ENCODE assay signal across 24 mouse cellular contexts in the genomic region with DNA sequence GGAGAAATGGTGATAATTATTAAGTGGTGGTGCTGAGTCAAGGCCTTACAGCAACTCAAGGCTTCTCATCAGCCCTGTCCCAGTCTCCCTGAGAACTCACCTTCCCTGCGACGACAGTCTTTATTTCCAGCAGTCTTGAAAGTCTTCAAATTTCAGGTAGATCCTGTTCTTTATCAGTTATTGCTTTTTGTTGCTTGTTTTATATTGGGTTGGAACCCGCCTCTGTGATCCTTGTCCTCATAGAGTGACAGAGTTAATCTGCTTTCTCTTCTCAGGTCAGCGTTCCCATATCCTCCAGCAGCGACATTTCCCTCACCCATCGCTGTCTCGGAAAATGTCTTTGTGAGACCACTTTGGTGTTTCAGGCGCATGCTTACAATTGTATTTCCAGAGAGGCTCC. TPM values are rescaled to one million over a fixed set of nuclear protein-coding genes. Genes with fewer than 3 reads are reported as not detected.
DNase-seq lines count a peak whose midpoint lies in the region; ATAC-seq and TF ChIP-seq lines count a peak whose summit lies in the region.
"Had no signal": no experiment of that assay in that cellular context is flagged by ENCODE, and none has a peak within 500 bp of the region (broad histone marks: within the 10 kb centered on the region; RNA-seq: fewer than 3 reads in every experiment).

No protein-coding gene starts in this region.

- peak overlapping the region; percentile 30; the same call in 1 of the 2 replicates for H3K4me2 ChIP-seq in intestine, embryonic 16.5 days (ENCODE audit: low read depth, low read length)
- H3K4me2 ChIP-seq in midbrain, embryonic 14.5 days (ENCODE audit: low read length), result no peak overlapping the region
- H3K4me2 ChIP-seq: embryonic facial prominence, embryonic 13.5 days; embryonic facial prominence, embryonic 15.5 days; forebrain, embryonic 12.5 days had no signal

- peak; percentile 53 for DNase-seq in heart, embryonic 10.5 days (ENCODE audit: low spot score)
- DNase-seq in heart, adult 8-10 months (ENCODE audit: low spot score), result no peak
- no peak for DNase-seq in lung, postnatal 10 days
- DNase-seq in midbrain, embryonic 14.5 days, result no peak
- DNase-seq: adrenal gland, postnatal 10 days; adrenal gland, postnatal 25 days; cerebellum, adult 11 months; cerebellum, adult 18-20 months; cerebellum, adult 8-10 months; cerebellum, adult 9-11 months; cerebellum, postnatal 14 days; cerebellum, postnatal 36 days; embryo, embryonic 11 days had no signal

- no peaks in the 10 kb centered on the region for H3K9me3 ChIP-seq in heart, embryonic 10.5 days
- no peaks in the 10 kb centered on the region for H3K9me3 ChIP-seq in intestine, embryonic 16.5 days (ENCODE audit: control insufficient read depth, low read length)
- H3K9me3 ChIP-seq in midbrain, embryonic 14.5 days (ENCODE audit: control insufficient read depth, low read length), result no peaks in the 10 kb centered on the region
- H3K9me3 ChIP-seq: embryonic facial prominence, embryonic 13.5 days; embryonic facial prominence, embryonic 15.5 days; forebrain, embryonic 10.5 days; forebrain, embryonic 12.5 days had no signal

- no peak overlapping the region for H3K27ac ChIP-seq in heart, embryonic 10.5 days
- H3K27ac ChIP-seq in intestine, embryonic 16.5 days (ENCODE audit: low read length), result peak overlapping the region; percentile 85
- H3K27ac ChIP-seq in small intestine, adult 2 months (ENCODE audit: insufficient read depth, low read depth, low read length), result peak overlapping the region; percentile 84
- H3K27ac ChIP-seq in midbrain, embryonic 14.5 days (replicated peaks; ENCODE audit: low read depth, low read length), result no peak overlapping the region
- H3K27ac ChIP-seq: embryonic facial prominence, embryonic 13.5 days; embryonic facial prominence, embryonic 15.5 days; forebrain, embryonic 10.5 days; forebrain, embryonic 12.5 days had no signal

- no peak overlapping the region for H3K9ac ChIP-seq in intestine, embryonic 16.5 days (ENCODE audit: low read depth, low read length)
- no peak overlapping the region for H3K9ac ChIP-seq in midbrain, embryonic 14.5 days (replicated peaks; ENCODE audit: low read length)
- H3K9ac ChIP-seq: embryonic facial prominence, embryonic 13.5 days; embryonic facial prominence, embryonic 15.5 days; forebrain, embryonic 12.5 days had no signal

- H3K36me3 ChIP-seq in heart, embryonic 10.5 days, result no peaks in the 10 kb centered on the region
- H3K36me3 ChIP-seq in intestine, embryonic 16.5 days (ENCODE audit: control insufficient read depth, insufficient read depth, low read length), result no peaks in the 10 kb centered on the region
- no peaks in the 10 kb centered on the region for H3K36me3 ChIP-seq in small intestine, adult 2 months (ENCODE audit: control insufficient read depth, insufficient read depth, low read length)
- H3K36me3 ChIP-seq in midbrain, embryonic 14.5 days (ENCODE audit: control insufficient read depth, insufficient read depth, low read length), result no peaks in the 10 kb centered on the region
- H3K36me3 ChIP-seq: forebrain, embryonic 12.5 days had no signal

- no peaks in the 10 kb centered on the region for H3K27me3 ChIP-seq in heart, embryonic 10.5 days (ENCODE audit: insufficient read depth, poor library complexity, severe bottlenecking)
- no peaks in the 10 kb centered on the region for H3K27me3 ChIP-seq in intestine, embryonic 16.5 days (replicated peaks; ENCODE audit: control insufficient read depth, insufficient read depth, low read length)
- H3K27me3 ChIP-seq in small intestine, adult 2 months (ENCODE audit: control insufficient read depth, insufficient read depth, low read length), result no peaks in the 10 kb centered on the region
- no peaks in the 10 kb centered on the region for H3K27me3 ChIP-seq in midbrain, embryonic 14.5 days (ENCODE audit: control insufficient read depth, insufficient read depth, low read length)
- H3K27me3 ChIP-seq: embryonic facial prominence, embryonic 13.5 days; embryonic facial prominence, embryonic 15.5 days; forebrain, embryonic 12.5 days had no signal

- TF ChIP-seq CTCF in small intestine, adult 2 months (IDR thresholded peaks at IDR 0.05; ENCODE audit: extremely low read depth, insufficient read length, insufficient replicate concordance, low read depth, low read length), result no peak

- ATAC-seq in intestine, embryonic 16.5 days, result peak; percentile 77
- no peak for ATAC-seq in midbrain, embryonic 14.5 days (ENCODE audit: low FRiP score, low TSS enrichment)
- ATAC-seq: forebrain, embryonic 14.5 days had no signal

- 90% methylated on average over 8 of the region's 8 CpGs for WGBS in heart, embryonic 10.5 days
- WGBS in intestine, embryonic 16.5 days, result 75% methylated on average over 8 of the region's 8 CpGs
- WGBS in small intestine, adult 2 months, result 41% methylated on average over 8 of the region's 8 CpGs
- WGBS in midbrain, embryonic 14.5 days, result 95% methylated on average over 8 of the region's 8 CpGs

- no peak for TF ChIP-seq POLR2A in small intestine, adult 2 months (IDR thresholded peaks at IDR 0.05; ENCODE audit: low read depth, low read length)

- no peaks in the 10 kb centered on the region for H3K4me1 ChIP-seq in heart, embryonic 10.5 days
- peaks cover 3% of the 10 kb centered on the region for H3K4me1 ChIP-seq in intestine, embryonic 16.5 days (ENCODE audit: control insufficient read depth, insufficient read depth, low read length)
- peaks cover 14% of the 10 kb centered on the region; the same call in 1 of the 2 replicates for H3K4me1 ChIP-seq in small intestine, adult 2 months (ENCODE audit: control insufficient read depth, insufficient read depth, insufficient read length, low read length)
- no peaks in the 10 kb centered on the region for H3K4me1 ChIP-seq in midbrain, embryonic 14.5 days (ENCODE audit: control insufficient read depth, insufficient read depth, low read length)
- H3K4me1 ChIP-seq: embryonic facial prominence, embryonic 13.5 days; embryonic facial prominence, embryonic 15.5 days; forebrain, embryonic 10.5 days; forebrain, embryonic 12.5 days had no signal

- H3K4me3 ChIP-seq in heart, embryonic 10.5 days, result no peak overlapping the region
- no peak overlapping the region for H3K4me3 ChIP-seq in intestine, embryonic 16.5 days (ENCODE audit: low read length)
- H3K4me3 ChIP-seq in small intestine, adult 2 months (ENCODE audit: low read depth, low read length), result no peak overlapping the region
- H3K4me3 ChIP-seq in midbrain, embryonic 14.5 days (replicated peaks; ENCODE audit: low read depth, low read length), result no peak overlapping the region
- H3K4me3 ChIP-seq: embryonic facial prominence, embryonic 13.5 days; embryonic facial prominence, embryonic 15.5 days; erythroblast, embryonic 14.5 days; forebrain, embryonic 10.5 days; forebrain, embryonic 12.5 days had no signal

RNA-seq across cellular contexts. Expression of a gene that starts 45.9 kb away (rescaled TPM):
- 0.09 and 0.34 TPM in 2 replicates for polyA plus RNA-seq in heart, embryonic 10.5 days (2016; fragmentation: Nextera tagmentation; extraction: Ambion mirVana)
- not detected for total RNA-seq in heart, adult 8-10 months (2022)
- polyA plus RNA-seq in intestine, embryonic 16.5 days (2015; fragmentation: Nextera tagmentation; extraction: Ambion mirVana), result 0.12 TPM in 1 of 2 replicates, not detected in the other
- 0.33 and 0.93 TPM in 2 replicates for polyA plus RNA-seq in small intestine, adult 2 months (2012; rRNA removed)
- 0.36 TPM in 1 of 2 replicates, not detected in the other for polyA plus RNA-seq in midbrain, embryonic 14.5 days (2014; fragmentation: Nextera tagmentation; extraction: Ambion mirVana)
- total RNA-seq: ES-E14, MEL had no signal
- polyA plus RNA-seq: embryonic facial prominence, embryonic 11.5 days; erythroblast, embryonic 14.5 days had no signal

RNA-seq across cellular contexts. Expression of a gene that starts 56.1 kb away (rescaled TPM):
- polyA plus RNA-seq in heart, embryonic 10.5 days (2016; fragmentation: Nextera tagmentation; extraction: Ambion mirVana), result 10.9 and 11.7 TPM in 2 replicates
- 1 to 10 TPM; 3.9 to 5.0 (median 4.6) TPM for total RNA-seq in heart, adult 8-10 months (2022)
- 15.0 and 15.7 TPM in 2 replicates for polyA plus RNA-seq in intestine, embryonic 16.5 days (2015; fragmentation: Nextera tagmentation; extraction: Ambion mirVana)
- polyA plus RNA-seq in small intestine, adult 2 months (2012; rRNA removed), result 1.1 and 3.3 TPM in 2 replicates
- polyA plus RNA-seq in midbrain, embryonic 14.5 days (2014; fragmentation: Nextera tagmentation; extraction: Ambion mirVana), result 11.2 and 17.8 TPM in 2 replicates

Comparison
In these comparisons a context has a peak if more than half of its experiments do, and no peak if none do; other contexts are left out.
1. H3K27ac ChIP-seq: peak in intestine, embryonic 16.5 days (single experiment) and small intestine, adult 2 months (single experiment); none in heart, embryonic 10.5 days (single experiment) and midbrain, embryonic 14.5 days (single experiment).